Mouse (Mus musculus) MEL (cell line): Measurements from ENCODE around the gene Fut2.

Experiments
- CHD2 ChIP-seq: IDR thresholded peaks from 2 replicates; pipeline ENCODE4 v1.6.1; 2011; ENCODE audit warnings: low read length, improper control_type of control experiment
- CTCF ChIP-seq, 3 experiments: IDR thresholded peaks in 2 of 3; conservative IDR thresholded peaks in 1 of 3; 2 replicates each; pipeline ENCODE4 v1.5.1; 2011 to 2012; ENCODE audit warnings: low read length in 3 of 3, low read depth in 2 of 3, mild to moderate bottlenecking in 2 of 3, improper control_type of control experiment in 1 of 3, inconsistent platforms in 1 of 3, mixed read lengths in 1 of 3, moderate library complexity in 1 of 3; ENCODE audit not compliant: control insufficient read depth in 1 of 3, insufficient read depth in 1 of 3, poor library complexity in 1 of 3, severe bottlenecking in 1 of 3
- GABPA ChIP-seq: IDR thresholded peaks from 2 replicates; pipeline ENCODE4 v1.6.1; 2012; ENCODE audit warnings: low read depth, mild to moderate bottlenecking, inconsistent platforms, low read length, improper control_type of control experiment, moderate library complexity
- JUND ChIP-seq: IDR thresholded peaks from 2 replicates; pipeline ENCODE4 v1.6.1; 2011; ENCODE audit warnings: low read depth, mild to moderate bottlenecking, improper control_type of control experiment, low read length
- POLR2A ChIP-seq, 2 experiments: IDR thresholded peaks; 2 replicates each; pipeline ENCODE4 v1.6.1; 2011 to 2012; ENCODE audit warnings: low read length in 2 of 2, mild to moderate bottlenecking in 2 of 2, control low read depth in 1 of 2, improper control_type of control experiment in 1 of 2, low read depth in 1 of 2, moderate library complexity in 1 of 2; ENCODE audit not compliant: control insufficient read depth in 1 of 2, insufficient read depth in 1 of 2, poor library complexity in 1 of 2
- RCOR1 ChIP-seq: IDR thresholded peaks from 2 replicates; pipeline ENCODE4 v1.6.1; 2012; ENCODE audit warnings: low read depth, mild to moderate bottlenecking, inconsistent platforms, low read length, improper control_type of control experiment
- USF1 ChIP-seq: IDR thresholded peaks from 2 replicates; pipeline ENCODE4 v1.6.1; 2014; ENCODE audit warnings: low read depth, mild to moderate bottlenecking, inconsistent platforms, low read length, improper control_type of control experiment, moderate library complexity
- ZC3H11A ChIP-seq: IDR thresholded peaks from 2 replicates; pipeline ENCODE4 v1.6.1; 2012; ENCODE audit warnings: low read depth, mild to moderate bottlenecking, inconsistent platforms, low read length, improper control_type of control experiment
- ZNF384 ChIP-seq: IDR thresholded peaks from 2 replicates; pipeline ENCODE4 v1.6.1; 2012; ENCODE audit warnings: low read depth, mild to moderate bottlenecking, inconsistent platforms, low read length, improper control_type of control experiment

GRCm38 (mm10) chr7:45644183-45644582 is 22.0 kb downstream of the Fut2 start:
- TF ChIP-seq POLR2A (IDR thresholded peaks at IDR 0.05; ENCODE audit: control insufficient read depth in 1 of 2, insufficient read depth in 1 of 2, low read depth in 1 of 2, low read length in 2 of 2, poor library complexity in 1 of 2): no peak
- no peak for TF ChIP-seq CTCF (IDR thresholded peaks at IDR 0.05 in 2 of 3, conservative IDR thresholded peaks at IDR 0.05 in 1 of 3; ENCODE audit: control insufficient read depth in 1 of 3, insufficient read depth in 1 of 3, low read depth in 2 of 3, low read length in 3 of 3, poor library complexity in 1 of 3, severe bottlenecking in 1 of 3)
- no peak for TF ChIP-seq USF1
- no peak for TF ChIP-seq ZNF384
- no peak for TF ChIP-seq ZC3H11A
- TF ChIP-seq RCOR1: no peak
- TF ChIP-seq CHD2: no peak
- no peak for TF ChIP-seq GABPA
- TF ChIP-seq JUND: no peak
